Mouse (Mus musculus) heart, postnatal 0 days (tissue): ENCODE measurements at regions not wholly inside any gene's neighbourhood (a gene's known extent, or its start where the extent isn't known, plus 50 kb on each side); places are given as distances from the start of the nearest gene placed in this dataset.

Source experiments
- CTCF ChIP-seq: IDR thresholded peaks from 2 replicates; pipeline ENCODE4 v1.5.1; 2016; ENCODE audit warnings: antibody characterized with exemption, control low read depth, low read depth
- EP300 ChIP-seq: IDR thresholded peaks from 2 replicates; pipeline ENCODE4 v1.6.1; 2016; ENCODE audit warnings: antibody characterized with exemption, low read depth

GRCm38 (mm10) chr1:56165228-56165627 lies 472.0 kb downstream of the Hsfy2 start:
- TF ChIP-seq CTCF (no peak), EP300 (no peak)
